Mouse (Mus musculus) embryonic fibroblast, embryonic 13.5 days (primary cell): ENCODE results near the gene Nmnat2.

Experiments used
- CTCF ChIP-seq: IDR thresholded peaks from 2 replicates; pipeline ENCODE4 v1.5.1; 2011; ENCODE audit warnings: mild to moderate bottlenecking, control low read depth, low read length, moderate library complexity, borderline replicate concordance; ENCODE audit not compliant: insufficient read depth
- POLR2A ChIP-seq: IDR thresholded peaks from 2 replicates; pipeline ENCODE4 v1.6.1; 2011; ENCODE audit warnings: low read depth, mild to moderate bottlenecking, control low read depth, low read length, moderate library complexity

- TF ChIP-seq POLR2A (no peak), CTCF (no peak)
Measured at GRCm38 (mm10) chr1:153075955-153076354, 121.2 kb downstream of the Nmnat2 start.
